Mouse (Mus musculus): ENCODE results near the gene Fto.
A peak's percentile ranks its signal among the peaks of the same experiment; 100 is the strongest.

The Fto gene

DNA sequence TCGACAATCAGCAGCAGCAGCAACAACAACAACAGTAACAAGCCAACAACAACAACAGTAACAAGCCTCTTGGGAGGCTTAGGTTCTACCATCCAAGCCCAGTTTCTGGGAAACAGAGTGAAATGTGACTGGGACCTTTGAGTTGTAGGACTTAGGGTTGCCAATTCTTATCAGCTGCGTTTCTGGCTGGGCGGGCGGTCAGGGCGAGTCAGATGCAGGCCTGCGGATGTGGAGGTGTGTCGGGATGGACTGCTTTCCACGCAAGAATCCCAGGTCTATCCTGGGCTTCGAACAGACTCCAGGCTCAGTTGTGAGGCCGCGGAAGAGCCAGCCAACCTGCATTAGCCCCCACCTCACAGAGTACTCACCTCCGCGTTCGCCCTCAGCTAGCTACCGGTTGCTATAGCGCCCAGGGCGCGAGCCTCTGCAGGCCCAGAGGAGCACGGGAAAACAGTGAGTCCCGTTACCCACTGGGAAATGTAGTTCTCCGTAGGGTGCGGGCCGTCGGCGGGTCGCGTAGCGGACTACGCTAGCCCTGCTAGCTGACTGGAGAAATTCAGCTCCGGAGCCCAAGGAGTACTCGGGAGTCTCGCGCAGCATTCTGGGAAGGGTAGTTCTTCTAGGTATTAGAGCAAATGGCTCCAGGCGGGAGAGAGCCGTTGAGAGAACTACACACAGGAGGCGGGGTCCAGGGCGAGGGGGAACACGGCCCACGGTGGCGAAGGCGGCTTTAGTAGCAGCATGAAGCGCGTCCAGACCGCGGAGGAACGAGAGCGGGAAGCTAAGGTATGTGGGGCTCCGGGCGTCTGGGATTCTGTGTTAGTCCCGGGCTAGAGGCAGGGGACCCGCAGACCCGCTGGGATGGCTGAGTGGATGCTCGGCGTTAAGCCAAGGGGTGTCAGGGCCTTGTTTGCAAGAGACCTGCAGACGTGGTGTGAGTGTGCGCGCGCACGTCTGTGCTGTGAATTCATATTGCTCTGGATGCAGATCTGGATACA lies at the start of gene Fto, which contains the start of gene Rpgrip1l:
Fto (plus strand) TSS at position 691 of the 998 bp plus-strand sequence.
Rpgrip1l (minus strand) TSS at position 428 of the 998 bp plus-strand sequence.
- peak; percentile 99 for DNase-seq

DNA sequence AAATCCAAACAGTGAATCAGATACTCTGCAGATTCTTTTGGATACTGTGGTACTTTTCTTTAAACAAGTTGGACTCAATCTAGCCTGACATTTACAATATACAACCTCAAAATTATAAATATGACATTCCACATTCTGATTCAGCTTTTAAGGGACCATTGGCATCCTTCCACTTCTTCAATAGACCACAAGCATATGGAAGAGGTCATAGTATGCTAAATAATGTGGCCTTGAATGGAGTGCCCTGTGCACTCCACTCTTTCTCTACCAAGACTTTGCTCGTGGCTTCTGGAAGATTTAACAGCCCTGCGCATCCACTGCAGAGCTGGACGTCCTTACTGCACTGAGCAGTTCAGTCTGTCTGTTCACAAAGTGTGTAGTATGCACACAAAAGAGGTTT lies 49.4 kb upstream of the Fto start:
- DNase-seq = no peak

DNA sequence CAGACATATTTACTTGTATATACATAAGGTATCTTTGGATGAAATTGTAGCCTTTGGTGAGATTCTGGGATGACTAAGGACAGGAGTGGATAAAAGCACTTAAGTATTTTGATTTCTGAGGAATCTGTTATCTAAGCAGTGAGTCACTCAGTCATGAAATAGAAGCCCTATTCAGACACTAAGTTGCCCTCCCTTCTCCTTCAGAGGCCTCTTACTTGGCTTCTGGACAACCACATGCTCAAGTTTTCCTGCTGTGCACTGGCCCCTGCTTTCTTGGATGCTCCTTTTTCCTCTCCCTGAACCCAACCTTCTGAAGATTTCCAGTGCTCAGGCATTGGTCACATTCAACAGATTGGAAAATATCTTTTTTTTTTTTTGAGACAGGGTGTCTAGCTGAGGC lies 48.8 kb upstream of the Fto start:
- DNase-seq = no peak

DNA sequence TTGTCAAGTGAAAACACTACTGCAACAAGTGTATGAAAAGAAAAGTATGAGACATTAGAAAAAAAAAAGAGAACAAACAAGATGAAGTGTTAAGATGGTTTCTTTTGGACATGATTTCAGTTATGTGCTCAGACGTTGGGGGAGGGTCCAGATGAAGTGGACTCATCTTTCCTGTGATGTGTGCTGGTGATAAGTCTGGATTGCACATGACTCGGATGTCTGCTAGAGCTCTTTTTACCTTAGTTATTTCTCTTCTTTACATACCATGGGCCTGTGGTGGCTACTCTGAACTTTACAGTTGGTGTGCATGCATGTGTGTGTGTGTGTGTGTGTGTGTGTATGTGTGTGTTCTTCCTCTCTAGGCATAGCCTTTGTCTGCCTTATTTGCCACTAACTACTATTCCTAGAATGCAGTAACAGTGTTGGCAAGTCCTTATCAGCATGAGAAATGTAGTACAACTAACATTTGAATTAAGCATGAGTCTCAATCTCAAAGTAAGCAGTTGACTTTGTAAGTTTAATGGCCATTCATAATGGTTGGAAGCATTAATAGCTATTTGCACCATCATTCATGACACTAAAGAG lies 43.9 kb upstream of the Fto start:
- DNase-seq = no peak

DNA sequence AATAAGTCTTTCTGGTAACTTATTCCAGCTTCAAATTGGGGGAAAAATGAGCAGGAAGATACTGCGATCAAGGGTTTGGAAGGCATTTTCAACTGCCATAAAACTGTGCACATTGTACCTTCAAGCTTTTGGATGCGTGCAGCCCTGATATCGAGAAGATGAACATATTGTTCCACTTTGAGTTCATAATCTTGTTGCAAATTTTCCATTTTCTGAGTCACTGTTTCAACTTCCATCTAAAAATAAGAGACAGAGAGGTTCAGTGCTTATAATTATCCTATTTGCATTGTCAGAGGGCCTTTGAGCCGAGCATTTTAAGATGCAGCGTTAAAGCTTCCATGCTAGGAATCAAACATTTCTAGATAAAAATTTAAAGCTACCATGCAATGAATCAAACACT lies 39.8 kb upstream of the Fto start:
- DNase-seq = no peak

DNA sequence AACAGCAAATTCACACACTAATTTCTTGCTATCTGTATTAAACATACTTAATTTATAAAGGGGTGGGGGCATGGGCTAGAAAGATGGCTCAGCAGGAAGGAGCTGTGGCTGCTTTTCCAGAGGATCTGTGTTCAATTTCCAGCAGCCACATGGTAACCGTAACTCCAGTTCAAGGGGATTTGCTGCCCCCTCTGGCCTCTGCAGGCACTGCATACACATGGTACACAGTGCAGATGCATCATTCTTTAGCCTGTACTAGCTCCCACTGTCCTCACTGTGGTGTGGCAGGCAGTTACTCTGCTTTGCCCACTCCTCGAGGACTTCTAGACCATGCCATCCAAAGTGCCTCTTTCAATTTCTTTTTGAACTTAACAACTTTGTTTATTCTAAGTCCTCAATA lies 37.0 kb upstream of the Fto start:
- no peak for DNase-seq

DNA sequence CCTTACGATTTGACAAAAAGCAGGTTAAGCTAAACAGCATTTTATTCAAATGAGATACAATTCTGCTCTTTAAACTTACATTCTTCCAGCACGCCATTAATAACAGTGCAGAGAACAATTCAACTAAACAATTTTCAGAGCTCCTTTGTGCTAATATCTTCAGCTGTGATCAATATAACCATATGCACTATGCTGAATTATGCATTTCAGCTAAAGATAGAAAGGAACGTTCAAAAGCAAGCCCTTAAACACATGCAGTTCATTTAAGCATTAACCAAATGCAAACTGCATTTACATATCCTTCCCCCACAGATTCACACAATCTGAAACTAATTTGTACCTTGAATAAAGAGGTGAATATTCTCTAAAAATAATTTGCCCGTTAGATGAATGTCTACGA lies 35.3 kb upstream of the Fto start:
- no peak for DNase-seq

DNA sequence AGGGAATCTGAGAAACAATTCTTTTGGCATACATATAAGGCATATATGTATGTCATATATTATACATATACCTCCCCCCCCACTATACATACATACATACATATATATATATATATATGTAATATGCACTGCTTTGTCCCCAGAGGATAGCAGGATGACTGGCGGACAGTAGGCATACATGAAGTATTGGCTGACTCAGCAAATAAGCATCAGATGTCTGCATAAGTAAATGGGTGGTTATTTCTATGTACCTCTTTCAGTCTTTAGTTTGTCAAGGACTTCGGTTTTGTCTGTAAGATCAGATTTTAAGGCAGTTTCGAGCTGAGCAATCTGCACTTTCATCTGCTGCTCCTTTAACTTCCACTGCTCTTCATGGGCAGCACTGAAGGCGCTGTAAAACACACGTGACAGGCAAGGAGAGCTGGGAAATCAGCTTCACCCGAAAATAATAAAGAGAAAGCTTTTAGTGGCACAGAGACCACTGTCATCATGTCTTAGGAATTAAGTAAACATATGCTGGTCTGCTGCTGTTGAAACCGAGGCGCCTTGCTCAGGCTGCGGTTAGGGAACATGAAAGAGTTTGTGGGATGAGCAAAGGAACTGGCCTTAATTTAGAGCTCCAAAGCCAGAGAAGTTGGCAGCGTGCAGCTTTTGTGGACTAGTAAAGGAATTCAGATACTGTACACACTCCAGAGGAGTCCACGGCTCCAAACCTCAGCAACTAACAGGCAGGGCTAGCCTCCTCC lies 32.7 kb upstream of the Fto start:
- DNase-seq = no peak

DNA sequence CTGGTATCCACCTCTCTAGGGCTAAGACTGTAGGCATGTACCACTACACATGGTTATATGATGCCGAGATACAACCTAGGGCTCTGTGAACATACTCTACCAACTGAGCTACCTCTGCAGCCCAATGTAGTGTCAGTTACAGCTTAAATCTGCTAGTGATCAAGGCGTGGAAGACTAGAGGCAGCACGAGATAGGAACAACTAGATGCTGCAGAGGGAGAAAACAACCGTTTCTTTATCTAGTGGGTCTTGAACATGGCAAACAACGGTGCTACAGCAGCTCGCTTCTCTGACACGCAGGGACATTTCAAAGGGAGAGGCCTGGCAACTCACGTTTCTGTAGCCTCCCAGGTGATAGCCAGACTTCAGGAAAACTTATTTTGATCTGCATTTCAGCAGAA lies 31.8 kb upstream of the Fto start:
- DNase-seq = no peak

DNA sequence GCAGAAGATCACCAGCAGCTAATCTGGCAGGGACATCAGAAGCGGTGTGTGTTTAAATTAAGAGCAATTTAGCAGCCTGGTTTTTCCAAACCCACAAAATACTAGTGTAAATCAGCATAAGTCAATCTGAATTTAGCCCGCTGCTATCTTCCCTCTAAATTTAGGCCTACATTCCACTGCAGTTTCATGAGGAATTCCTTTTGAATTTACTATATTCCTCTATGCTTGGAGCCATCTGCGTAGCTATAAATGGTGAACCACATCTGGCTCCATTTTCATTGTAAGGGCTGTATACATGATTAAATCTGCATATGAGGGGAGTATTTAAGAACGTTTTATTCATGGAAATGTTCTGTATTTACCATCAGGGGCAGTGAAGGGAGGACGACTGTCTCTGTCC lies 30.7 kb upstream of the Fto start:
- no peak for DNase-seq

DNA sequence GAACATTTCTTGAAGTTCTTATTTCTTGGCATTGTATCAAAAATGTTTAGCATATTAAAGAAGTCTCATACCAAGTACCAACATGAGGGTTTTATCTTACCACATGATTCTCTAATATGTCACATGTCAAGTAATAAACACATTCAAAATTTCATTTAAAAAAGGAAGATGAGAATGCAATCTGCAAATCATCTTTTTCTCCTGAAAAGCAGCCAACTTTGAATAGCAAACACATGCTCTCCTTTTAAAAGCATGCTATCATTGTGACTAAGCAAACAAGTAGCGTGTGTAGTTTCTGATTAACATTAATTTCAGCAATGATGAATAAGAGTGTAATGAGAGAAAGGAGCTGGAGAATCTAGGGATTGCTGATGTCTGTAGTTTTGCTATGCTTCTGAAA lies 29.5 kb upstream of the Fto start:
- no peak for DNase-seq

DNA sequence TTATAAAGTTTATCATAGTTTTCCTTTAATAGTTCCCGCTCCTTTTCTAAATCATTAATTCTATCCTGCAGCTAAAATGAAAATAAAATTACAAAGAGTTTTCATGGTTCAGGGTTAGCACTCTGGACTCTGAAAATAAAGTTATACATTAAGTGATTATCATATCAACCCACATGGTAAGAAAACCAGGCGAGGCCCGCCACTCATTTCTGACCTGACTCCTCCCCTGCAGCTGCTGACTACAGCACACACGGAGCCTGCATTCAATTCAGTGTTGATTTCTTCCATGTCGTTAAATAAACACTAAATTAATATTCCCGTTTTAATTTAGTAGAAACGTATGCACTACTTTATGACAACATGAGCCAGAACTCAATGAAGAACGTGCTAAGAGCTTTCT lies 27.1 kb upstream of the Fto start:
- no peak for DNase-seq

DNA sequence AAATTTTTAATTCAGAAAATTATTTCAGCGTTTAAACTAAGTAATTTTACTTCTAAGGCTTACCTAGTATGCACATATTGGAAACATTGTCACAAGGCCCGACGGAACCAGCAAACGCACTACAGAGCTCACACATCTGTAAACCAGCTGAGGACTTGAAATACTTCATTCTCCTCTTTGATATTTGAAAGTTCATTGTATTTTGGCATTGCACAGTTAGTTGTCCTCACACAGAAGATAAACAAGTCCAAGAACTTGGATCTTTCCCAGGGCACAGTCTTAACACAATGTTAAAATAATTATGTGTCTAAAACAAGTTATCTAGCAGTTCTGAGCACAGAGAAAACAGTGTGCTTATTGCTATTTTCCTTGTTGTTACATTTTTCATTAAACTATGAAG lies 22.7 kb upstream of the Fto start:
- no peak for DNase-seq

DNA sequence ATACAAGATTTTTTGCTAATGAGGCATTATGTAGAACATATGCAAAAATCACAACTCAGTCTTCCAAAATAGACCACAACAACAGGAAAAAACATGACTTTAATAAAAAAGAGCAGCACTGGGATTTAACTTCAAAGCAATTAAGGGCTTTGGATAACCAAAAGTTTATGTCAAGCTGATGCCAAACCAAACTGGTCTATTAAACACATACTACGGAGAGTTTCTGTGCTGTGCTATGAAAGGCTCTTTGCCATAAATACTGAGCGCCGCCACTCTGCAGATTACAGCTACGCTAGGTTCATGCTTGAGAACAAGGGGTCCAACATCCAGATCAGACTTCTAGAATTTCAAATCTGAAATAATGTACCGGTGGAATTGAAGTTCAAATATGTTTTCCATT lies 17.5 kb upstream of the Fto start:
- DNase-seq = no peak

DNA sequence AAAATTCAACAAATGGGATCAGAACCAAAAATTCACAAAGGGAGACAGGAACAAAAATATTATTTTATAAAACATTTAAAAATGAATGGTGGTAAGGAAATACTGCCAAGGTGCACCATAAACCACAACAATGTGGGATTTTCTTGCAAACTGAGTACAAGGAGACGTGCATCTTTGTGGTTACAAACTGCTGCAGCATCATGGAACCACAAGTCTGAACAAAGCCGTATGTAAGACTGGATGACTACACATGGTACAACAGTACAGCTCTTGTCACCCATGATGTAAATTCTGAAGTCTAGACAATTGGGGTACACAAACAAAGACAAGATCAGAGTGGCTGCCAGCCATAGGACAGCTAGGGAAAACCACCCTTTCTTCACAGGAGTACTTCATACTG lies 14.7 kb upstream of the Fto start:
- no peak for DNase-seq

DNA sequence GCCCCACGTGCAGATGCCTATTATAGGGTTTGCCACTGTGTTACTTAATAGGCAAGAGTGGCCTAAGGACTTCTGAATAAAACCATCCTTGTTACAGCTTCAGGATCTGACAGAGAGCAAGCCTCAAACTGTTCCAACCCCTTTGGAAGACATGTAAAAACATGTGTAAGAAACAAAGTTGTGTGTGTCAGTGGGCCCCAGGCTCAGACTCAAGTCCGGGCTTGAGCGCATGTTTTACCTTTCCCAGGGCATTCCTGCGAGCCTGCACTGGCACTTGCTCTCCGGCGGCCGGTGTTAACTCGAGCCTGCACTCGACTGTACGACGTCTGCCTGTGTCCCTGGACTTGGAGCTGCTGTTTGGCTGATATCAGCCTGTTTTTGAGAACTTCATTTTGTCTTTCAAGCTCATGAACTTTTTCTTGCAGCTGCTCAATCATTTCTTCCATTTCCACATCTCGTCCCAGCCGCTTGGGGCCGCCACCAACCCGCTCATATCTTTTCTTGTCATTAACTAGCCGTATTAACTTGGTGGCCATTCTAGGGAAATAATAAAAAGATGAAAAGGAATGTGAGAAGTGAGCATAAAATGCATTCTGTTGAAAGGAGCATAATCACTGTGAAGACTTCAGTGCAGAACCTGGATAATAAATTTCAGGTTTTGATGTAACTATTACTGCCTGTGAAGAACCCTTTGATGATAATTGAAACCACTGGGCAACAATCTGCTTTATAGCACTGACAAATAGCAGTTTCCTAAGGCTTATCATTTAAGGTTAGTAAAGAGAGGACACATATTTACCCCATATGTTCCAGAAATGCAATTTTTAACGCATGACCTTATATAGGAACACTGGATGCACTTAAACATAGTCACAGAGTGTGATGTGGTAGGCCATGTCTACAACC lies 8.6 kb upstream of the Fto start:
- no peak for DNase-seq

DNA sequence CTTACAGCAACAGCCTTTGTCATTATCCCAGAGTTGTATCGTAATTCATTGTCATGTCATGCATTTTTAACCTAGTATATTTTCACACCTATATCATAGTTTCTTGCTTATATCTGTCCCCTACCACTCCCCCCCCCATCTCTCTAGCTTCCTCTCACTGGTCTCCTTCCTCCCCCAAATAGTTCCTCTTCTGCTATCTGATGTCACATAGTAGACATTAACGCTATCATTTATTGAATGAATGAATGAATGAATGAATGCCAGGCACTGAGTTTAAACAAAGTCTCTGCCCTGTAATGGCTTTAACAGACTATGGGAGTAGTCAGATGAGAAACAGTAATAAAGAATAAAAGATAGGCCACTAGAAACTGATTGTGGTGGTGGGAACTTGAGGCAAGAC lies 983 bp upstream of the Fto start:
- no peak for DNase-seq

DNA sequence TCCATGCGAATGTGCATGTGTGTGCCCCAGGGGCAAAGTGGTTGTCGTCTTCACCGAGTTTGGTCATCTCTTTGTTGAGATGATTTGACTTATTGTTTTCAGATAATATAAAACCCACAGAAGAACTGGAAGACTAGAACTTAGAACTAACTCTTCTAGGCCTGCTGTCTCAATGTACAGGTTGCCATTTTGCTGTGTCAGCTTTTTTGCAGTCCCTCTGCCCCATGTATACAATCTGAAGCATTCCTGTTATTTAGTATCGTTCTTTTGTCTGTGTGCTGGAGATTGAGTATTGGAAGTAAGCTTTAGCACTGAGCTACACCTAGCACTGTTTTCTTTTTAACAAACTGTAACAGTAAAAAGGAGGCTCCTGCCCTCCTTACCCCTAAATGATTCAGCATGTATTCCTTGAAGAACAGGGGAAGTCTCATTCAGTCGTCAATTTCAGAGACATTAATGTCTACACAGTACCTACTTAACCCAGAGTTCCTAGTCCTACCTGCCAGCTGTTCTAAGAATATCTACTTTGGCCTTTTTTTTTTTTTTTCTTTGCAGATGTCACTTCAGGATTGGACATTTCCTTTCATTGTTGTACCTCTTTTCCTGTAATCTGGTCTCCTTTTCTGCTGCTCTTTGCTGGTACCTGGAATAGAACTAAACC lies 4.4 kb downstream of the Fto start:
- DNase-seq = no peak

DNA sequence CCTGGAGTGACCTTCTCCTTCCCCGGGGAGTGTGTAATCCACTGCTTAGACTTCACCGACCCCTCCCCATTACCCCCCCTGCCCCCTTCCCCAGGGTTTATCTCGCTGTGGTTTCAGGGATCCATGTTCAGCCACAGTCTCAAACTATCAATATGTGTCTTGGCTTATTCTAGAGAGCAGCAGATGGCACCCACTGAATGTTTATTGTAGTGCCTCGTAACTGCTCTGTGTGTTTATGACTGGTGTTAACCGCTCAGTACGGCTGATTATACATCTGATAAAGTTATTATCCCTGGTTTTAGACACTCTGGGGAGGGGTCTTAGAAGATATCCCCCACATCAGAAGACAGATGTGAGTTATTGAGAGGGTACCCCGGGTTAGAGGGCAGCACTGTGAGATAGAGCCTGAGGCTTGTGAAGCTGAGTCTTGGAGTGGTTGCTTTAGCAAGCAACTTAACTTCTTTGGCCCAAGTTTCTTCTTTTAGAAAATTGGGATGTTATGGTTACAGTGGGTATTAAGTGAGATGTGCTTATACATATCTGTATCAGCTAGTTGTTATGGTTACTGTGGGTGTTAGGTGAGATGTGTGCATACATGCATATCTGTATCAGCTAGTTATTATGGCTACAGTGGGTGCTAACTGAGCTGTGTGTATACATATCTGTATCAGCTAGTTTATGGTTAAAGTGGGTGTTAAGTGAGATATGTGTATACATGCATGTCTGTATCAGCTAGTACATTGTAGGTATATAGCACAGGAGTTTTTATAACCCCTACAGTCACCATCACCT lies 5.8 kb downstream of the Fto start:
- no peak for DNase-seq

DNA sequence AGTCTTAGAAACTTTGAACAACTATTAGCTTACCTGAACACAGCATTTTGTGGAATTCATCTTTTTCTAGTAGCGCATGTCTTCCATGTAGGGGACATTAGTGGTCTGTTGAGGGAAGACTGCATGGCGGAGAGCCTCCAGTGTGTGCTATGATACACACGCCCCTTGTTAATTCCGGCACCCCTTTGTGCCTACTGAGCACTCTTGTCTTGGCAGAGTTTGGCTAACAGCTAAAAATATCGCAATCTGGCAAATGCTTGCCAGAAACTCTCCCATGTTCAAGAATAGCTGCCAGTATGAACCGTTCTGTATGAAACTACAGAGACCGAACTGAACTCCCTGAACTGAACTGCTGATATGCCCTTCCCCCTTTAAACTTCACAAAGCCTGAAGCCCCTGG lies 10.2 kb downstream of the Fto start:
- DNase-seq = peak; percentile 71

DNA sequence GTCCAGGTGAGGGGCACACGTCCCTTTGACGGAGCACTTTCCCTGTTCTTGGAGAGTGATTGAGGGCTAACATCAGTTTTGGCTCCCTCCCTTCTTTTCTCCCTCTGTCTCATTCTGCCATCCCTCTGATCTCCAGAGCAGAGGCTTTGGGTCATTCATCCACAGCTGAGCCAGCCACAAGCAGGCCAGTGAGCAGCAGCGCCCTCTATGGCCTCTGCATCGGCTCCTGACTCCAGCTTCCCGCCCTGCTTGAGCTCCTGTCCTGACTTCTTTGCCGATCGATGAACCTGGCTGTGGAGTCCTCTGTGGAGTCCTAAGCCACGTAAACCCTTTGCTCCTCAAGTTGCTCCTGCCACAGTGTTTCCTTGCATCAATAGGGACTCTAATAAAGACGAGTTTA lies 10.9 kb downstream of the Fto start:
- DNase-seq = no peak

Data from cerebellum, adult 9-10 months (tissue).